Mouse (Mus musculus) colon, adult 2 months (tissue): ENCODE data around the gene Chaf1b. TPM values are rescaled to one million over a fixed set of nuclear protein-coding genes. Genes with fewer than 3 reads are reported as not detected.

Experiments used
- polyA plus RNA-seq: library from polyadenylated mRNA; depleted of rRNA; stranded (reverse); fragments of >200 nt; gene quantifications from 2 replicates; pipeline ENCODE4 v1.2.3, GENCODE M21; 2012; rRNA removed

Gene Chaf1b
- 5.6 and 6.0 TPM in 2 replicates for polyA plus RNA-seq

DNA sequence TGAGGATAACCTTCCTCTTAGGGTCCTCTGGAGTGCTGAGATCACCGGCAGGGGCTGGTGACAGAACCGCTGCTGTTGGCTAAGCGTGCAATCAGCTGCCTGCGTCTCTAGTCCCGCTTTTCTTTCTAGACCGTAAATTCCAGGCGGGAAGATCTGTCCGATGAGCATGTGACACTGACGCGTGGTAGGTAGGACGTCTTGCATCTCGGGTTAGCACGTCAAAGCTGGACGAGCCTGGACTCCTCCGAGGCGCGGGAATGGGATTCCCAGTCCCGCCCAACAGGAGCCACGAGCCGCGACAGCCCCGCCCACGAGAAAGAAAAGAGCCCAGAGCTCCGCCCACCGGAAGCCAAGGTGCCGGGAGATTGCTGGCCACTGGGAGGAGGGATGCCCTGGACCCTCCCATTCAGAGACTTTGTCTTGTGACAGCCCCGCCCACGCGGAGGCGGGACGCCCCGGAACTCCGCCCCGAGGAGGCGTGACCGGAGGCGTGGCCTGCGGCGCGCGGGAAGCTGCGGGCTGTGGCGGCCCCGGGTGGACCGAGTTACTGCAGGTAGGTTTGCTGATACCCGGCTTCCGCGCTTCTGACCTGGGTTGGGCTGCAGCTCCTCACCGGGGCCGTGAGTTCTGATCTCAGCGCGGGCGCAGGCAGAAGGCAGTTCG, at the start of gene Chaf1b:
Gene Chaf1b (plus strand): TSS at position 479 of the 663 bp plus-strand sequence.

Other genes starting within 250 kb of the Chaf1b start
- 35.0 and 73.3 TPM in 2 replicates for gene Cbr3, start 200.7 kb upstream of the Chaf1b start, polyA plus RNA-seq
- 110 and 122 TPM in 2 replicates for gene Dop1b, start 172.0 kb upstream of the Chaf1b start, polyA plus RNA-seq
- gene Morc3, start 51.8 kb upstream of the Chaf1b start, polyA plus RNA-seq, result 4.2 TPM in 2 replicates
- gene Cldn14, start 124.9 kb downstream of the Chaf1b start, polyA plus RNA-seq, result 16.0 and 18.2 TPM in 2 replicates
- gene Sim2, start 201.0 kb downstream of the Chaf1b start, polyA plus RNA-seq, result 0.03 TPM in 1 of 2 replicates, not detected in the other